Mouse (Mus musculus) olfactory bulb, adult 2 months (tissue): ENCODE results near the gene Pcbp1.

Experiments used
- CTCF ChIP-seq: fragments of 200-500 bp; IDR thresholded peaks from 2 replicates; pipeline ENCODE4 v1.5.1; 2012; ENCODE audit warnings: low read depth, mild to moderate bottlenecking, low read length, moderate library complexity; ENCODE audit not compliant: insufficient read depth
- POLR2A ChIP-seq: fragments of 200-500 bp; IDR thresholded peaks from 2 replicates; pipeline ENCODE4 v1.6.1; 2012; ENCODE audit warnings: mild to moderate bottlenecking, low read depth, low read length, moderate library complexity; ENCODE audit not compliant: insufficient read depth

DNA sequence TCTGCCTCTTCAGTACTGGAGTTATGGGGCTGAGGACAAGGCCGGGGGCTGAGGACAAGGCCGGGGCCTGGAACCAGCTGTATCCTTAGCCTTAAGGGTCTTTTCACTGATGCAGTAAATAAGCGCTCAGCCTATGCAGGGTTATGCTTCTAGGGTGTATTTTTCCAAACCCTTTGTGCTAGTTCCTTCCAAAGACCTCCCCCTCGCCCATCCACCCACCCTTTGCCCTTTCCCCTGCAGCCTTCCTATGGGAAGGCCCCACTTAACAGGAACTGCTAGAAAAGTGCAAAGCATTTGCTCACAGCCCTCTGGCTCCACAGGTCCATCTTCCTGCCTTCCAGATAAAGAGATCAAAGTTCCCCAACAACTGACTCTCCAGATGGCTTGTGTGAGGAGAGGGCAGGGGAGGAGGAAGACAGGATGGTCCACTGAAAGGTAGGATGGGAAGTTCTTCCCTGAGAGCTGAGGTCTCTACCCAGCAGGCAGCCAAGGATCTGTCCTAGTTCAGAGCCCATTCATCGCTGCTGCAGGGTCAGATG, 26.5 kb downstream of the Pcbp1 start:
- TF ChIP-seq POLR2A (no peak), CTCF (no peak)
